Mouse (Mus musculus): ENCODE data around the gene Podxl2. TPM values are rescaled to one million over a fixed set of nuclear protein-coding genes. Genes with fewer than 3 reads are reported as not detected.

Podxl2 gene
- total RNA-seq, 2 experiments from 2014 or later: 191 to 243 TPM

- intact Hi-C loops (cut with DNase I): no loop called here
- peak in 1 of 2 experiments; percentile 74 for DNase-seq (ENCODE audit: low spot score in 2 of 2)
These were observed 18.7 kb upstream of the Podxl2 start for GRCm38 (mm10) chr6:88893559-88893958.

- intact Hi-C loops (cut with DNase I): no loop called here
- DNase-seq (ENCODE audit: low spot score in 2 of 2): no peak
These were observed 16.0 kb upstream of the Podxl2 start for GRCm38 (mm10) chr6:88890832-88891231.

- no peak for DNase-seq (ENCODE audit: low spot score in 2 of 2)
- intact Hi-C loops (cut with DNase I): no loop called here
These were observed 14.7 kb upstream of the Podxl2 start for GRCm38 (mm10) chr6:88889410-88890042.

- intact Hi-C loops (cut with DNase I): no loop called here
These were observed 11.6 kb upstream of the Podxl2 start for GRCm38 (mm10) chr6:88886417-88886967.

GRCm38 (mm10) chr6:88885644-88886416 is 11.0 kb upstream of the Podxl2 start:
- intact Hi-C loops (cut with DNase I): no loop called here
- no peak for DNase-seq (ENCODE audit: low spot score in 2 of 2)

More at GRCm38 (mm10) chr6:88886417-88886967, 11.6 kb upstream of the Podxl2 start:
- no peak for DNase-seq (ENCODE audit: low spot score in 2 of 2)

GRCm38 (mm10) chr6:88884690-88885089 is 9.8 kb upstream of the Podxl2 start:
- DNase-seq (ENCODE audit: low spot score in 2 of 2): no peak
- intact Hi-C loops (cut with DNase I): no loop called here

- DNase-seq (ENCODE audit: low spot score in 2 of 2): no peak
These were observed 9.4 kb upstream of the Podxl2 start for GRCm38 (mm10) chr6:88884195-88884594.

GRCm38 (mm10) chr6:88881334-88881733 is 6.5 kb upstream of the Podxl2 start:
- intact Hi-C loops (cut with DNase I): no loop called here
- no peak for DNase-seq (ENCODE audit: low spot score in 2 of 2)

More at GRCm38 (mm10) chr6:88884195-88884594, 9.4 kb upstream of the Podxl2 start:
- intact Hi-C loops (cut with DNase I): no loop called here

- intact Hi-C loops (cut with DNase I): no loop called here
These were observed 4.6 kb upstream of the Podxl2 start for GRCm38 (mm10) chr6:88879471-88879870.

GRCm38 (mm10) chr6:88873965-88874867 is 628 bp downstream of the Podxl2 start:
- intact Hi-C loops (cut with DNase I): no loop called here
- peak; percentile 45 to 56 for DNase-seq (ENCODE audit: low spot score in 2 of 2)

More at GRCm38 (mm10) chr6:88879471-88879870, 4.6 kb upstream of the Podxl2 start:
- DNase-seq (ENCODE audit: low spot score in 2 of 2): peak in 1 of 2 experiments; percentile 51

- DNase-seq (ENCODE audit: low spot score in 2 of 2): no peak
- intact Hi-C loops (cut with DNase I): no loop called here
These were observed 2.0 kb downstream of the Podxl2 start for GRCm38 (mm10) chr6:88872811-88873210.

- intact Hi-C loops (cut with DNase I): no loop called here
- DNase-seq (ENCODE audit: low spot score in 2 of 2): peak; percentile 73
These were observed 3.3 kb downstream of the Podxl2 start for GRCm38 (mm10) chr6:88871546-88871945.

GRCm38 (mm10) chr6:88870594-88870993 is 4.2 kb downstream of the Podxl2 start:
- intact Hi-C loops (cut with DNase I): no loop called here
- DNase-seq (ENCODE audit: low spot score in 2 of 2): no peak

GRCm38 (mm10) chr6:88869459-88869858 is 5.4 kb downstream of the Podxl2 start:
- DNase-seq (ENCODE audit: low spot score in 2 of 2): peak; percentile 30 to 61
- intact Hi-C loops (cut with DNase I): no loop called here

GRCm38 (mm10) chr6:88865704-88866103 is 9.1 kb downstream of the Podxl2 start:
- intact Hi-C loops (cut with DNase I): no loop called here
- DNase-seq (ENCODE audit: low spot score in 2 of 2): no peak

GRCm38 (mm10) chr6:88860914-88861313 is 13.9 kb downstream of the Podxl2 start:
- intact Hi-C loops (cut with DNase I): no loop called here
- DNase-seq (ENCODE audit: low spot score in 2 of 2): peak in 1 of 2 experiments; percentile 84

GRCm38 (mm10) chr6:88858341-88858740 is 16.5 kb downstream of the Podxl2 start:
- intact Hi-C loops (cut with DNase I): loop anchor here (5.0 kb wide), 1 partner anchor 311 kb away; no protein-coding TSS in a partner anchor

GRCm38 (mm10) chr6:88857830-88858229 is 17.0 kb downstream of the Podxl2 start:
- DNase-seq (ENCODE audit: low spot score in 2 of 2): no peak
- intact Hi-C loops (cut with DNase I): loop anchor here (5.0 kb wide), 1 partner anchor 311 kb away; no protein-coding TSS in a partner anchor

More at GRCm38 (mm10) chr6:88858341-88858740, 16.5 kb downstream of the Podxl2 start:
- DNase-seq (ENCODE audit: low spot score in 2 of 2): no peak

GRCm38 (mm10) chr6:88857249-88857648 is 17.6 kb downstream of the Podxl2 start:
- DNase-seq (ENCODE audit: low spot score in 2 of 2): no peak
- intact Hi-C loops (cut with DNase I): loop anchor here (5.0 kb wide), 1 partner anchor 310 kb away; no protein-coding TSS in a partner anchor
